Mouse (Mus musculus) kidney, postnatal 25 days (tissue): ENCODE measurements around the gene Ostc.
A peak's percentile ranks its signal among the peaks of the same experiment; 100 is the strongest.

ENCODE experiments used
- DNase-seq, 2 experiments: peaks; one replicate each; pipeline ENCODE4 v3.0.0; 2021; ENCODE audit warnings: mixed read lengths in 2 of 2

Ostc gene

GRCm38 (mm10) chr3:130708967-130709924 is at the start of gene Ostc:
Ostc (minus strand) TSS chr3:130709444.
- DNase-seq: peak; percentile 99

- no peak for DNase-seq
These were observed 49.1 kb upstream of the Ostc start for GRCm38 (mm10) chr3:130758157-130758841.

- DNase-seq: no peak
These were observed 48.0 kb upstream of the Ostc start for GRCm38 (mm10) chr3:130757117-130757852.

GRCm38 (mm10) chr3:130749206-130749605 is 40.0 kb upstream of the Ostc start:
- no peak for DNase-seq

GRCm38 (mm10) chr3:130746673-130747619 is 37.7 kb upstream of the Ostc start:
- no peak for DNase-seq

- DNase-seq: no peak
These were observed 28.6 kb upstream of the Ostc start for GRCm38 (mm10) chr3:130737652-130738361.

- DNase-seq: no peak
These were observed 27.5 kb upstream of the Ostc start for GRCm38 (mm10) chr3:130736758-130737157.

GRCm38 (mm10) chr3:130730189-130730653 is 21.0 kb upstream of the Ostc start, which contains the start of gene Rpl34:
Rpl34 (minus strand) TSS chr3:130730398.
- DNase-seq: peak; percentile 94 to 97

- DNase-seq: peak; percentile 44 to 46
These were observed 20.4 kb upstream of the Ostc start for GRCm38 (mm10) chr3:130729472-130730188.

- no peak for DNase-seq
These were observed 18.4 kb upstream of the Ostc start for GRCm38 (mm10) chr3:130727676-130728075.

- DNase-seq: peak in 1 of 2 experiments; percentile 21
These were observed 17.8 kb upstream of the Ostc start for GRCm38 (mm10) chr3:130727036-130727435.

- no peak for DNase-seq
These were observed 16.5 kb upstream of the Ostc start for GRCm38 (mm10) chr3:130725718-130726117.

GRCm38 (mm10) chr3:130722733-130723478 is 13.7 kb upstream of the Ostc start:
- no peak for DNase-seq

- no peak for DNase-seq
These were observed 11.0 kb upstream of the Ostc start for GRCm38 (mm10) chr3:130720225-130720624.

- DNase-seq: no peak
These were observed 9.6 kb upstream of the Ostc start for GRCm38 (mm10) chr3:130718871-130719270.

- DNase-seq: no peak
These were observed 7.3 kb upstream of the Ostc start for GRCm38 (mm10) chr3:130716555-130716954.

- peak; percentile 71 to 85 for DNase-seq
These were observed 5.7 kb upstream of the Ostc start for GRCm38 (mm10) chr3:130714775-130715568.

- DNase-seq: no peak
These were observed 3.6 kb upstream of the Ostc start for GRCm38 (mm10) chr3:130712891-130713290.

- DNase-seq: no peak
These were observed 859 bp upstream of the Ostc start for GRCm38 (mm10) chr3:130710103-130710502.
